Mouse (Mus musculus) gastrocnemius, postnatal 36 days (tissue): ENCODE results near the gene Wdr82. TPM values are rescaled to one million over a fixed set of nuclear protein-coding genes. Genes with fewer than 3 reads are reported as not detected.

ENCODE experiments used
- DNase-seq, 2 experiments: peaks; one replicate each; pipeline ENCODE4 v3.0.0; 2022
- intact Hi-C: fragments of 180-260 bp; cut with DNase I; formaldehyde crosslinking; loops from one replicate; pipeline ENCODE4 v1.15.1; 2025
- microRNA-seq, 2 experiments: library from miRNA; unstranded; fragments of <30 nt; microRNA quantifications; one replicate each; pipeline ENCODE4 v1.2.0; 2021
- total RNA-seq, 2 experiments: library from RNA; stranded (reverse); gene quantifications; 2 replicates each; pipeline ENCODE4 v1.2.3; 2021

Gene Wdr82
- total RNA-seq, 2 experiments from 2014 or later: 18.4 to 20.3 TPM

DNA sequence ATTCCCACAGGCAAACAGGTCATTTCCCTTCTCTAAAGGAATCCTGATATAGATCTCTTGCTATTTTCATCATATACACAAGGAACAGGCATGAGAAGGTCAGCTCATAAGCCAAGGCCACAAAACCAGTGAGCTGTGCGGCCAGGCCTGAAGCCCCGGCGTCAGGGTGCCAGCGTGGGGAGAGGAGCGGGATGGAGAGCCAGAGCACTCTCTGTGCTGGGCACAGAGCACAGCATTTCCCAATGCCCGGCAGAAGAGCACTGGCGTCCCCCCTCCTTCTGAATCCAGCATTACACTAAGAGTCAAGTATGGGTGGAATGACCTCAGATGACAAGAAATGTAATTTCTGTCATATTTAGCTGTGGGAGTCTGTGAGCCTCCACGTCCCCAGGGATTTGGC is 66.7 kb downstream of the Wdr82 start:
- no peak for DNase-seq
- intact Hi-C loops: no loop called here

DNA sequence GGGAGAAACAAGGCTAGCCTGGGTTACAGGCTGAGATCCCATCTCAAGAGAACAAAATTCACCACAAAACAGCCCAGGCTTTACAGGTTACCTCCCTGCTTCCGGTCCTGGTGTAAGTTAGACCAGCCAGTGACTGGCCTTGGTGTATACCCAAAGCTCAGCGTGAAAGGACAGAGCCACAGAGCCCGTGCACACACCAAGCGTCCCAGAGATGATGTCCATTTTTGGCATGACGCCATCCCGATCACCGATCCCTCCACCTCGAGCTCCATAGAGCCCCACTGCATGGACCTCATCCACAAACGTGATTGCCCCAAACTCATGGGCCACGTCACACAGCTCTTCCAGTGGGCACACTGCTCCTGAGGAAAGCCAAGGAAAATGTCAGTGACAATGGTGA is 67.2 kb downstream of the Wdr82 start:
- no peak for DNase-seq
- intact Hi-C loops: no loop called here

Small RNAs within 50 kb of the gene (microRNA-seq; reads per million reads assigned to microRNA genes)
- gene Mir135a-1: 0 reads per million in 2 experiments
- gene Mirlet7g: 74,840 to 115,731 reads per million in 2 experiments

Other genes with a start within 250 kb of the Wdr82 start
- gene Col6a5, start 210.3 kb upstream of the Wdr82 start, total RNA-seq: under 1 TPM; 0.13 to 0.35 TPM
- gene Col6a4, start 74.1 kb upstream of the Wdr82 start, total RNA-seq: not detected
- 1 to 10 TPM in 1 of 2 experiments, under 1 TPM in 1; 0.76 to 1.2 TPM for gene Glyctk, start 12.8 kb upstream of the Wdr82 start, total RNA-seq
- 1 to 10 TPM; 3.0 to 3.3 TPM for gene Ppm1m, start 28.8 kb downstream of the Wdr82 start, total RNA-seq
- 100 to 1,000 TPM; 113 to 156 TPM for gene Twf2, start 32.2 kb downstream of the Wdr82 start, total RNA-seq
- gene Tlr9, start 51.7 kb downstream of the Wdr82 start, total RNA-seq: under 1 TPM; 0.25 to 0.31 TPM
- 100 to 1,000 TPM; 235 to 282 TPM for gene Alas1, start 77.7 kb downstream of the Wdr82 start, total RNA-seq
- gene Poc1a, start 110.1 kb downstream of the Wdr82 start, total RNA-seq: 1 to 10 TPM; 1.5 to 1.7 TPM
- 10 to 100 TPM; 24.9 to 28.3 TPM for gene Dusp7, start 197.7 kb downstream of the Wdr82 start, total RNA-seq